Mouse (Mus musculus): ENCODE measurements around the gene Mbtps1. TPM values are rescaled to one million over a fixed set of nuclear protein-coding genes. Genes with fewer than 3 reads are reported as not detected.

Mbtps1 gene
- total and polyA plus RNA-seq, 3 experiments, result 32.6 to 36.6 (median 35.4) TPM

GRCm38 (mm10) chr8:119459724-119460123 lies 98.8 kb downstream of the Mbtps1 start:
- no peaks in the 10 kb centered on the region for H3K36me3 ChIP-seq (ENCODE audit: control insufficient read depth, insufficient read depth, low read length)
- WGBS, result 20% methylated on average over 16 of the region's 16 CpGs
- H3K27me3 ChIP-seq (ENCODE audit: control insufficient read depth, insufficient read depth, low read length), result no peaks in the 10 kb centered on the region; the same call in 1 of the 2 replicates
- TF ChIP-seq EP300 (IDR thresholded peaks at IDR 0.05; ENCODE audit: insufficient read depth, low read depth, low read length), result 0 out of 2 replicates have a peak, but pooled peaks have one; percentile 20
- no peak for TF ChIP-seq CTCF (IDR thresholded peaks at IDR 0.05)
- no peak for TF ChIP-seq POLR2A (IDR thresholded peaks at IDR 0.05; ENCODE audit: insufficient read depth, low read depth, low read length)
- no peak overlapping the region for H3K27ac ChIP-seq
- intact Hi-C loops (cut with DNase I), result no loop called here
- no peak overlapping the region for H3K4me3 ChIP-seq
- no peaks in the 10 kb centered on the region for H3K4me1 ChIP-seq (ENCODE audit: control insufficient read depth, insufficient read depth, low read length)
- no peaks in the 10 kb centered on the region for H3K79me2 ChIP-seq (replicated peaks; ENCODE audit: control insufficient read depth, insufficient read depth, low read length)
- H3K9ac ChIP-seq (ENCODE audit: low read depth, low read length), result no peak overlapping the region
- peak in 1 of 2 experiments; percentile 31 for DNase-seq

Other genes starting within 250 kb of the Mbtps1 start
- gene Hsbp1, start 214.2 kb downstream of the Mbtps1 start, total RNA-seq (2021), result 100 to 1,000 TPM; 148 to 159 TPM
- gene Hsbp1, start 214.2 kb downstream of the Mbtps1 start, polyA plus RNA-seq (2012; rRNA removed), result 132 and 216 TPM in 2 replicates
- gene Mlycd, start 163.9 kb downstream of the Mbtps1 start, total RNA-seq (2021), result 100 to 1,000 TPM; 110 to 118 TPM
- gene Mlycd, start 163.9 kb downstream of the Mbtps1 start, polyA plus RNA-seq (2012; rRNA removed), result 83.8 and 99.1 TPM in 2 replicates
- gene Osgin1, start 124.6 kb downstream of the Mbtps1 start, total RNA-seq (2021), result 1 to 10 TPM; 3.9 to 5.5 TPM
- 7.2 and 7.8 TPM in 2 replicates for gene Osgin1, start 124.6 kb downstream of the Mbtps1 start, polyA plus RNA-seq (2012; rRNA removed)
- not detected for gene Necab2, start 112.0 kb downstream of the Mbtps1 start, total RNA-seq (2021)
- not detected in 2 replicates for gene Necab2, start 112.0 kb downstream of the Mbtps1 start, polyA plus RNA-seq (2012; rRNA removed)
- gene Slc38a8, start 57.0 kb downstream of the Mbtps1 start, total RNA-seq (2021), result not detected
- gene Slc38a8, start 57.0 kb downstream of the Mbtps1 start, polyA plus RNA-seq (2012; rRNA removed), result 0.12 TPM in 1 of 2 replicates, not detected in the other
- gene Hsdl1, start 16.4 kb upstream of the Mbtps1 start, total RNA-seq (2021), result 10 to 100 TPM; 17.6 to 20.4 TPM
- gene Hsdl1, start 16.4 kb upstream of the Mbtps1 start, polyA plus RNA-seq (2012; rRNA removed), result 11.9 and 15.6 TPM in 2 replicates
- gene Dnaaf1, start 16.5 kb upstream of the Mbtps1 start, total RNA-seq (2021), result not detected
- gene Dnaaf1, start 16.5 kb upstream of the Mbtps1 start, polyA plus RNA-seq (2012; rRNA removed), result 0.12 and 0.39 TPM in 2 replicates
- 1 to 10 TPM; 3.6 to 3.7 TPM for gene Taf1c, start 46.5 kb upstream of the Mbtps1 start, total RNA-seq (2021)
- gene Taf1c, start 46.5 kb upstream of the Mbtps1 start, polyA plus RNA-seq (2012; rRNA removed), result 6.5 and 8.7 TPM in 2 replicates
- gene Adad2, start 54.0 kb upstream of the Mbtps1 start, total RNA-seq (2021), result not detected
- not detected in 2 replicates for gene Adad2, start 54.0 kb upstream of the Mbtps1 start, polyA plus RNA-seq (2012; rRNA removed)
- under 1 TPM; 0.05 to 0.23 TPM for gene Kcng4, start 76.9 kb upstream of the Mbtps1 start, total RNA-seq (2021)
- 0.33 and 0.41 TPM in 2 replicates for gene Kcng4, start 76.9 kb upstream of the Mbtps1 start, polyA plus RNA-seq (2012; rRNA removed)
- gene Wfdc1, start 107.6 kb upstream of the Mbtps1 start, total RNA-seq (2021), result 10 to 100 TPM; 27.9 to 33.2 TPM
- 39.0 and 41.4 TPM in 2 replicates for gene Wfdc1, start 107.6 kb upstream of the Mbtps1 start, polyA plus RNA-seq (2012; rRNA removed)
- gene Atp2c2, start 141.3 kb upstream of the Mbtps1 start, total RNA-seq (2021), result under 1 TPM in 1 of 2 experiments, not detected in 1; 0.07 TPM
- 0.59 TPM in 1 of 2 replicates, not detected in the other for gene Atp2c2, start 141.3 kb upstream of the Mbtps1 start, polyA plus RNA-seq (2012; rRNA removed)
- gene Tldc1, start 219.7 kb upstream of the Mbtps1 start, total RNA-seq (2021), result 10 to 100 TPM; 11.3 TPM
- gene Tldc1, start 219.7 kb upstream of the Mbtps1 start, polyA plus RNA-seq (2012; rRNA removed), result 14.6 and 15.6 TPM in 2 replicates

Measured in heart, adult 2 months (tissue).